Mouse (Mus musculus): Measurements from ENCODE around the gene Ttc33. TPM values are rescaled to one million over a fixed set of nuclear protein-coding genes. Genes with fewer than 3 reads are reported as not detected.
"Not testable (repeated sequence)": the region's sequence is repeated elsewhere in the genome, so short reads cannot be mapped to it uniquely, and the experiment has no call there.

Gene Ttc33
- polyA plus RNA-seq, 1 experiment, result 3.0 TPM

DNA sequence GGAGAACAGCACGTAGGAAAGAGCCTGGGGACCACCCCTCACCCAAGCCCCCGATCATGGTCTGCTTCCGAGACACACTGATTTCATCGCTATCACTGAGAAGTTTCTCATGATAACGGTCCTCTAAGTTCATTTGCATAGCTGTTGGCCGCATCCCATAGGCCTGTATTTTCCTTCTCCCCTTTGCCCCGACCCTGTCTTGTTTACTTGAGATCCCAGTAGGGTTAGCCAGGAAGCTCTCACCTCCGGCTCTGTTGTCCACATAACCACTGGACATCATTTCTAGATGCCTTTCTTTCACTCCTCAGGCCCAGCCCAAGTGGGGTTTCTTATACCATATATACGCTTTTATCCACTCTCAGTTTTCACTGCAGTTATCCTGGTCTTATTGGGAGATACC lies 9.6 kb downstream of the Ttc33 start:
- no peak for DNase-seq (ENCODE audit: low read depth in 1 of 2, low spot score in 2 of 2)
- peaks cover 2% of the 10 kb centered on the region; the same call in 1 of the 2 replicates for H3K4me1 ChIP-seq (ENCODE audit: control insufficient read depth, insufficient read depth, insufficient read length)
- H3K27ac ChIP-seq (ENCODE audit: insufficient read depth, low read length), result no peak overlapping the region
- H3K36me3 ChIP-seq (ENCODE audit: control insufficient read depth, insufficient read depth, low read length), result peaks cover 20% of the 10 kb centered on the region
- H3K4me3 ChIP-seq (ENCODE audit: extremely low read depth, insufficient read depth, insufficient read length), result no peak overlapping the region
- TF ChIP-seq CTCF (IDR thresholded peaks at IDR 0.05; ENCODE audit: extremely low read depth, insufficient read depth, insufficient read length, insufficient replicate concordance) (no peak), POLR2A (IDR thresholded peaks at IDR 0.05; ENCODE audit: low read depth, low read length) (no peak)
- H3K27me3 ChIP-seq (ENCODE audit: control insufficient read depth, insufficient read depth, low read length), result no peaks in the 10 kb centered on the region
- 95% methylated on average over 9 of the region's 9 CpGs for WGBS

GRCm38 (mm10) chr15:5195987-5196514 lies 10.7 kb downstream of the Ttc33 start:
- TF ChIP-seq POLR2A (IDR thresholded peaks at IDR 0.05; ENCODE audit: low read depth, low read length) (no peak), CTCF (IDR thresholded peaks at IDR 0.05; ENCODE audit: extremely low read depth, insufficient read depth, insufficient read length, insufficient replicate concordance) (no peak)
- no peak overlapping the region for H3K4me3 ChIP-seq (ENCODE audit: extremely low read depth, insufficient read depth, insufficient read length)
- no peak overlapping the region for H3K27ac ChIP-seq (ENCODE audit: insufficient read depth, low read length)
- peaks cover 2% of the 10 kb centered on the region; the same call in 1 of the 2 replicates for H3K4me1 ChIP-seq (ENCODE audit: control insufficient read depth, insufficient read depth, insufficient read length)
- WGBS, result 54% methylated on average over 4 of the region's 4 CpGs
- no peak for DNase-seq (ENCODE audit: low read depth in 1 of 2, low spot score in 2 of 2)
- H3K27me3 ChIP-seq (ENCODE audit: control insufficient read depth, insufficient read depth, low read length), result no peaks in the 10 kb centered on the region
- peaks cover 19% of the 10 kb centered on the region for H3K36me3 ChIP-seq (ENCODE audit: control insufficient read depth, insufficient read depth, low read length)

DNA sequence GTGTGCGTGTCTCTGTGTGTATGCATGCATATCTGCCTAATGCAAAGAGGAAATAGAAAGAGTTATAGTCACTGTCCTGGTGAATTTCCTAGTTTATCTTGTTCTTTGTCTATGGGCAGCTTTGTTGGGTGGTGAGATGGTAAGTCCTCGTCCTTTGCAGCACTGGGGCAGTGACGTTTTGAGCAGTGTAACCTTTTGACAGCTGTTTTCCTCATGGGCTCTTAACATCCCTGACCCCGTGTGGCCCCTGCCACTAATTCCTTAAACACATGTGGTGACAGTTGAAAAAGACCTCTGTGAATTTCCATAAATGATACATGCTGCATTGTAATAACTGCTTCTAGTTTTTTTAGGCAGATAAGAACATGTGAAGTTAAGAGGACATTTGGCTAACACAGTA lies 11.4 kb downstream of the Ttc33 start:
- DNase-seq (ENCODE audit: low read depth in 1 of 2, low spot score in 2 of 2), result no peak
- Histone ChIP-seq H3K36me3 (ENCODE audit: control insufficient read depth, insufficient read depth, low read length) (peaks cover 19% of the 10 kb centered on the region), H3K4me3 (ENCODE audit: extremely low read depth, insufficient read depth, insufficient read length) (no peak overlapping the region), H3K27ac (ENCODE audit: insufficient read depth, low read length) (no peak overlapping the region), H3K4me1 (ENCODE audit: control insufficient read depth, insufficient read depth, insufficient read length) (peaks cover 2% of the 10 kb centered on the region; the same call in 1 of the 2 replicates), H3K27me3 (ENCODE audit: control insufficient read depth, insufficient read depth, low read length) (no peaks in the 10 kb centered on the region)
- 84% methylated on average over 4 of the region's 4 CpGs for WGBS
- TF ChIP-seq CTCF (IDR thresholded peaks at IDR 0.05; ENCODE audit: extremely low read depth, insufficient read depth, insufficient read length, insufficient replicate concordance), result no peak
- TF ChIP-seq POLR2A (IDR thresholded peaks at IDR 0.05; ENCODE audit: low read depth, low read length), result no peak

DNA sequence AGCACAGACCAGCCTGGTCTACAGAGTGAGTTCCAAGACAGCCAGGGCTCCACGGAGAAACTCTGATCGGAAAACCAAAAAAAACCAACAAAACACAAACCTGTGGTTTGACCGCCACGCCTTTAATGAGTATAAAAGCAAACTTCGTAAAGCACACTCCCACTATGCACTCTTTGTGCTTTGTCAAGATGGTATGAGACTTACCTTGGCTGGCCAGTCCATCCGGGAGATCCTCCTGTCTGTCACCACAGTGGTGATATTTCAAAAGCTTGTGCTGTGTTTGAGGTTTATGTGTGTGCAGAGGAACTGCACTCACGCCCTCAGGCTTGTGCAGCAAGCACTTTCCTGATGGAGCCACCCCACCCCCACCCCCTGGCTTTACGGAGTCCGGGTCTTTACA lies 19.9 kb downstream of the Ttc33 start:
- H3K4me1 ChIP-seq (ENCODE audit: control insufficient read depth, insufficient read depth, insufficient read length), result no peaks in the 10 kb centered on the region
- no peak for DNase-seq (ENCODE audit: low read depth in 1 of 2, low spot score in 2 of 2)
- no peaks in the 10 kb centered on the region for H3K27me3 ChIP-seq (ENCODE audit: control insufficient read depth, insufficient read depth, low read length)
- TF ChIP-seq POLR2A (IDR thresholded peaks at IDR 0.05; ENCODE audit: low read depth, low read length), result no peak
- no peak for TF ChIP-seq CTCF (IDR thresholded peaks at IDR 0.05; ENCODE audit: extremely low read depth, insufficient read depth, insufficient read length, insufficient replicate concordance)
- peaks cover 2% of the 10 kb centered on the region; the same call in 1 of the 2 replicates for H3K36me3 ChIP-seq (ENCODE audit: control insufficient read depth, insufficient read depth, low read length)
- H3K27ac ChIP-seq (ENCODE audit: insufficient read depth, low read length), result no peak overlapping the region
- no peak overlapping the region for H3K4me3 ChIP-seq (ENCODE audit: extremely low read depth, insufficient read depth, insufficient read length)
- 90% methylated on average over 9 of the region's 9 CpGs for WGBS

DNA sequence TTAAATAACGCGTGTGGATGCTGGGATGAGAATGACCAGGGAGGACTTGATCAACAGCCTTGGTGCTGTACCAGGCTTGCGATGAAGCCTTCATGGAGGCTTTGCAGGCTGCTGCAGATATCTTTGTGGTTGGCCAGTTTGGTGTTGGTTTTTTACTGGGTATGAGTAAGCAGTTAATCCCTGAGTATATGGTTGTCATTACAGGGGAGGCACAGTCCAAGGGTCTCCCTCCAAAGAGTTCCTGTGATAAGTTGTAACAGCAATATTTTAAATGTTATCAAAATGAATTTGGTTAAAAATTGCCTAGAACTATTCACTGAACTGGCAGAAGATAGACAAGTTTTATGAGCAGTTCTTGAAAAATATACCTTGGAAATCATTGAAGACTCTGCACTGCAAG lies 23.8 kb downstream of the Ttc33 start:
- H3K4me3 ChIP-seq (ENCODE audit: extremely low read depth, insufficient read depth, insufficient read length), result no peak overlapping the region
- H3K4me1 ChIP-seq (ENCODE audit: control insufficient read depth, insufficient read depth, insufficient read length), result no peaks in the 10 kb centered on the region
- H3K27me3 ChIP-seq (ENCODE audit: control insufficient read depth, insufficient read depth, low read length), result no peaks in the 10 kb centered on the region
- no peak overlapping the region for H3K27ac ChIP-seq (ENCODE audit: insufficient read depth, low read length)
- WGBS, result 92% methylated on average over 3 of the region's 3 CpGs
- no peak for DNase-seq (ENCODE audit: low read depth in 1 of 2, low spot score in 2 of 2)
- peaks cover 13% of the 10 kb centered on the region for H3K36me3 ChIP-seq (ENCODE audit: control insufficient read depth, insufficient read depth, low read length)
- TF ChIP-seq CTCF (IDR thresholded peaks at IDR 0.05; ENCODE audit: extremely low read depth, insufficient read depth, insufficient read length, insufficient replicate concordance) (no peak), POLR2A (IDR thresholded peaks at IDR 0.05; ENCODE audit: low read depth, low read length) (no peak)

DNA sequence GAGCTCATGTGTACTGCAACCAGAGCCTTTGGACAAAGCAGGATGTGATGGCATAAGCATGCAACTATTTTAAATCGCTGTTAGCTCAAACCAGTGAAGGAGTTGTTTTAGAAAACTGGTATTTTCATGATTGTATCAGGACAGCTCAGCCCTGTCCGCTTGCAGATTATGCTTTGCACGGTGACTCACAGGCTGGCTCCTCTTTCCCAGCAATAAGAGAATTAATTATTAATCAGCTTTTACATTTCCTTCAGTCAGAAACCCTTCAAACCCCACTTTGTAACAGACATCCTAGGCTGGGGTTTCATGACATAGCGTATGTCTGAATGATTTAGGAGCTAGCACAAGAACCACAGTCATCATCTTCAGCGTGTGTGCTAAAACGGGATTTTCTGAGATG lies 35.2 kb downstream of the Ttc33 start:
- WGBS, result 95% methylated on average over 6 of the region's 6 CpGs
- no peak for TF ChIP-seq POLR2A (IDR thresholded peaks at IDR 0.05; ENCODE audit: low read depth, low read length)
- TF ChIP-seq CTCF (IDR thresholded peaks at IDR 0.05; ENCODE audit: extremely low read depth, insufficient read depth, insufficient read length, insufficient replicate concordance), result no peak
- no peak overlapping the region for H3K27ac ChIP-seq (ENCODE audit: insufficient read depth, low read length)
- H3K27me3 ChIP-seq (ENCODE audit: control insufficient read depth, insufficient read depth, low read length), result no peaks in the 10 kb centered on the region
- no peaks in the 10 kb centered on the region for H3K4me1 ChIP-seq (ENCODE audit: control insufficient read depth, insufficient read depth, insufficient read length)
- no peak for DNase-seq (ENCODE audit: low read depth in 1 of 2, low spot score in 2 of 2)
- no peak overlapping the region for H3K4me3 ChIP-seq (ENCODE audit: extremely low read depth, insufficient read depth, insufficient read length)
- H3K36me3 ChIP-seq (ENCODE audit: control insufficient read depth, insufficient read depth, low read length), result peaks cover 8% of the 10 kb centered on the region; the same call in 1 of the 2 replicates

DNA sequence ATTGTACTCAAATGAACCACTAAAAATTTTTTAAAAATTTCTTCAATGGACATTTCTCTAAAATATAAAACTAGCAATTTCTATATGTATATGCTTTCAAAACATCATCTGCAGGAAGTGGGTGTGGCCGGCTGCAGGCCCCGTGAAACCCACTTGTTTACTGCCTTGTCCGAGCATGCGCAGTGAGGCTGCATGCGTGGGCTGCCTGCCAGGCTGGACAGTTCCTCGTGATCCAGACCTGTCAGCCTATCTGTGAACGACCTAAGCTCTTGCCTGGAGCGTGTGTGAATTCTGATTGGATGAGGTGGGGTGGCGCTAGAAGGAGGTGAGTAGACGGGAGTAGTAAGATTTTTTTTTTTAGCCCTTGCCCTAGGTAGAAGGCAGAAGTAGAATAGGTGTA lies 45.4 kb downstream of the Ttc33 start:
- WGBS, result 67% methylated on average over 10 of the region's 10 CpGs
- not testable (repeated sequence) for H3K4me1 ChIP-seq (ENCODE audit: control insufficient read depth, insufficient read depth, insufficient read length); DNase-seq (ENCODE audit: low read depth in 1 of 2, low spot score in 2 of 2); H3K27ac ChIP-seq (ENCODE audit: insufficient read depth, low read length); H3K4me3 ChIP-seq (ENCODE audit: extremely low read depth, insufficient read depth, insufficient read length); H3K27me3 ChIP-seq (ENCODE audit: control insufficient read depth, insufficient read depth, low read length)
- H3K36me3 ChIP-seq (ENCODE audit: control insufficient read depth, insufficient read depth, low read length), result peaks cover 23% of the 10 kb centered on the region

All from spleen, adult 2 months (tissue).